Mouse (Mus musculus): ENCODE measurements at regions not wholly inside any gene's neighbourhood (a gene's known extent, or its start where the extent isn't known, plus 50 kb on each side); places are given as distances from the start of the nearest gene placed in this dataset.

DNA sequence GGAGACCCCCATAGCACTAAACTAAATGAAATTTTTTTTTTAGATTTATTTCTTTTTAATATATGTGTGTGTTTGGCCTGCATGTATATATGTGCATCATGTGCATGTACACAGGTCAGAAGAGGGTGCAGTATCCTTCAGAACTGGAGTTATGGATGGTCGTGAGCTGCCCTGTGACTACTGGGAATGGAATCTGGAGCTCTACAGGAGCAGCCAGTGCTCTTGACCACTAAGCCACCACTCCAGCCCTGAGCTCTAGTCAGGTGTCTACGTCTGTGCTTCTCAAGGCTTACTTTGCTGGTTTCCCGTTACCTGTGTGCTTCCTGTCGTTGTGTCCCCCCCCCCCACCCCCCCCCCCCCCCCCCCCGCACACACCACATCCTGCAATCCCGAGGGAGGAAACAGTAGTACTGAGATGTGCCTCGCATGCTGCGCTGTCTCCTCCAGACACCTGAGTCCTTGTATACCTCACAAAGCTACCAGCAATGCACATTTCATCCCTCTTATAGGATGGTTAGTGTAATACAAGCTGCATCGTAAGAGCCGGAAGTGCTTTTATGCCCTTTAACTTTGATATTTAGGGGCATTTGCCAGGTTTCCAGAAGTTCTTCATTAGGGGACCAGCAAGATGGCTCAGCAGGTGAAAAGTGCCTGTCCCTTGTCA is 153.5 kb upstream of the Ubr2 start:
- TF ChIP-seq CTCF (IDR thresholded peaks at IDR 0.05; ENCODE audit: low read depth, low read length) (no peak), POLR2A (IDR thresholded peaks at IDR 0.05; ENCODE audit: extremely low read depth, insufficient read depth, low read length) (no peak)

All from liver, adult 2 months (tissue).